9 mouse cellular contexts compared by ENCODE assay signal in the genomic region with DNA sequence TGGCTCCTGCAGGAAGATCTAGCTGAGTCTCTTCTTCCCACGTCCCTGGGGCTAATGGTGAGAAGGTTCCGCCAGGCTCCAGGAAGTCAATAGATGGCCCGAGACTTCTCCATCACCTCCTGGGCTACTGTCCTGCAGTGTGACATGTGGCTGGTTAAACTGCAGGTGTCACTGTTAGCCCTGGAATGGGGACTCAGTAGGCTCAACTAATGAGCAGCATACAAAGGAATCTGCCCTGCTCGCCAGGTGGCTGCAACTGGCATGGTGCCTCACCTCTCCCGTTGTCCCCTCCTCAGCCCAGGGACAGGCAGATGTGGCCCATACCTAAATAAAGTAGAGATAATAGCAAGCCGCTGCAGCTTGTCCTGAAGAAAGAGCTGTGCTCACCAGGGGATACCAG.
DNase-seq lines count a peak whose midpoint lies in the region; ATAC-seq and TF ChIP-seq lines count a peak whose summit lies in the region.
"Had no signal": no experiment of that assay in that cellular context is flagged by ENCODE, and none has a peak within 500 bp of the region (broad histone marks: within the 10 kb centered on the region; RNA-seq: fewer than 3 reads in every experiment).

No protein-coding gene starts in this region.

- no peak overlapping the region for H3K9ac ChIP-seq in heart, embryonic 12.5 days
- H3K9ac ChIP-seq in hindbrain, embryonic 15.5 days = no peak overlapping the region
- no peak overlapping the region for H3K9ac ChIP-seq in midbrain, embryonic 14.5 days (replicated peaks; ENCODE audit: low read length)

- H3K36me3 ChIP-seq in heart, embryonic 12.5 days = no peaks in the 10 kb centered on the region
- no peaks in the 10 kb centered on the region for H3K36me3 ChIP-seq in hindbrain, embryonic 15.5 days
- no peaks in the 10 kb centered on the region for H3K36me3 ChIP-seq in midbrain, embryonic 14.5 days (ENCODE audit: control insufficient read depth, insufficient read depth, low read length)
- no peaks in the 10 kb centered on the region for H3K36me3 ChIP-seq in thymus, adult 2 months (ENCODE audit: control insufficient read depth, insufficient read depth, low read length)

- no peaks in the 10 kb centered on the region for H3K9me3 ChIP-seq in heart, embryonic 12.5 days (replicated peaks)
- H3K9me3 ChIP-seq in hindbrain, embryonic 15.5 days = no peaks in the 10 kb centered on the region
- no peaks in the 10 kb centered on the region for H3K9me3 ChIP-seq in midbrain, embryonic 14.5 days (ENCODE audit: control insufficient read depth, low read length)
- H3K9me3 ChIP-seq: megakaryocyte, embryonic 14.5 days had no signal

- H3K27ac ChIP-seq in heart, embryonic 12.5 days (ENCODE audit: poor library complexity, severe bottlenecking) = no peak overlapping the region
- no peak overlapping the region for H3K27ac ChIP-seq in hindbrain, embryonic 15.5 days (replicated peaks)
- H3K27ac ChIP-seq in midbrain, embryonic 14.5 days (replicated peaks; ENCODE audit: low read depth, low read length) = no peak overlapping the region
- H3K27ac ChIP-seq in thymus, adult 2 months (ENCODE audit: control insufficient read depth, insufficient read depth, low read length) = no peak overlapping the region

- no peak for TF ChIP-seq POLR2A in thymus, adult 2 months (IDR thresholded peaks at IDR 0.05; ENCODE audit: control insufficient read depth, extremely low read depth, insufficient read depth, low read length, poor library complexity)

- H3K4me1 ChIP-seq in heart, embryonic 12.5 days (replicated peaks) = peaks cover under 1% of the 10 kb centered on the region; the same call in 1 of the 2 replicates
- peaks cover 28% of the 10 kb centered on the region for H3K4me1 ChIP-seq in hindbrain, embryonic 15.5 days (replicated peaks)
- peaks cover 14% of the 10 kb centered on the region for H3K4me1 ChIP-seq in midbrain, embryonic 14.5 days (ENCODE audit: control insufficient read depth, insufficient read depth, low read length)
- H3K4me1 ChIP-seq in thymus, adult 2 months (replicated peaks; ENCODE audit: control insufficient read depth, insufficient read depth, low read length) = no peaks in the 10 kb centered on the region; the same call in 1 of the 2 replicates

- no peak for ATAC-seq in heart, embryonic 12.5 days (ENCODE audit: insufficient number of reproducible peaks, low FRiP score)
- ATAC-seq in hindbrain, embryonic 15.5 days (ENCODE audit: low FRiP score, low read depth) = peak; percentile 72
- ATAC-seq in midbrain, embryonic 14.5 days (ENCODE audit: low FRiP score, low TSS enrichment) = 0 out of 2 replicates have a peak, but pooled peaks have one; percentile 41

- H3K27me3 ChIP-seq in heart, embryonic 12.5 days (replicated peaks) = no peaks in the 10 kb centered on the region
- H3K27me3 ChIP-seq in hindbrain, embryonic 15.5 days = no peaks in the 10 kb centered on the region
- H3K27me3 ChIP-seq in midbrain, embryonic 14.5 days (ENCODE audit: control insufficient read depth, insufficient read depth, low read length) = 0 out of 2 replicates have a peak, but pooled peaks cover 2% of the 10 kb centered on the region
- H3K27me3 ChIP-seq in thymus, adult 2 months (ENCODE audit: control insufficient read depth, insufficient read depth, low read length) = no peaks in the 10 kb centered on the region

- DNase-seq in heart, adult 18-20 months = peak; percentile 25 to 26
- DNase-seq in 416B (ENCODE audit: low read depth) = peak; percentile 25
- peak; percentile 41 to 57 for DNase-seq in cerebellum, postnatal 25 days
- peak; percentile 82 for DNase-seq in midbrain, embryonic 14.5 days
- DNase-seq in thymus, adult 2 months = no peak
- DNase-seq in left cerebral cortex, adult 11 months (ENCODE audit: low spot score) = no peak

- no peak overlapping the region for H3K4me3 ChIP-seq in heart, embryonic 12.5 days
- no peak overlapping the region for H3K4me3 ChIP-seq in hindbrain, embryonic 15.5 days
- H3K4me3 ChIP-seq in midbrain, embryonic 14.5 days (replicated peaks; ENCODE audit: low read depth, low read length) = no peak overlapping the region
- no peak overlapping the region for H3K4me3 ChIP-seq in thymus, adult 2 months (ENCODE audit: control insufficient read depth, insufficient read depth, low read length)
- H3K4me3 ChIP-seq: megakaryocyte, embryonic 14.5 days had no signal

- H3K4me2 ChIP-seq in heart, embryonic 12.5 days = no peak overlapping the region
- H3K4me2 ChIP-seq in hindbrain, embryonic 15.5 days = no peak overlapping the region
- H3K4me2 ChIP-seq in midbrain, embryonic 14.5 days (ENCODE audit: low read length) = no peak overlapping the region

- TF ChIP-seq CTCF in thymus, adult 2 months (IDR thresholded peaks at IDR 0.05; ENCODE audit: borderline replicate concordance, control insufficient read depth, extremely low read depth, insufficient read depth, low read length, poor library complexity) = no peak

- WGBS in heart, embryonic 12.5 days = 29% methylated on average over 6 of the region's 6 CpGs
- 30% methylated on average over 6 of the region's 6 CpGs for WGBS in hindbrain, embryonic 15.5 days
- WGBS in midbrain, embryonic 14.5 days = 40% methylated on average over 6 of the region's 6 CpGs
- WGBS in thymus, adult 2 months = 30% methylated on average over 6 of the region's 6 CpGs

Comparison
In these comparisons a context has a peak if more than half of its experiments do, and no peak if none do; other contexts are left out.
1. DNase-seq: peak in heart, adult 18-20 months (2 of 2), 416B (single experiment), cerebellum, postnatal 25 days (2 of 2) and midbrain, embryonic 14.5 days (single experiment); none in thymus, adult 2 months (single experiment) and left cerebral cortex, adult 11 months (single experiment).